Mouse (Mus musculus): ENCODE results near the gene Gm29427.

GRCm38 (mm10) chr1:130734452-130734851 lies 18.9 kb upstream of the Gm29427 start:
- TF ChIP-seq CTCF (IDR thresholded peaks at IDR 0.05; ENCODE audit: low read depth) (no peak), EP300 (IDR thresholded peaks at IDR 0.05; ENCODE audit: low read depth) (no peak)

Data from liver, embryonic 14.5 days (tissue).